Mouse (Mus musculus): ENCODE results near the gene Prr29.

The Prr29 gene

GRCm38 (mm10) chr11:106410011-106410410 is 44.7 kb downstream of the Prr29 start:
- DNase-seq (ENCODE audit: low spot score), result peak; percentile 30

GRCm38 (mm10) chr11:106410507-106410906 is 45.2 kb downstream of the Prr29 start:
- DNase-seq (ENCODE audit: low spot score), result no peak

DNA sequence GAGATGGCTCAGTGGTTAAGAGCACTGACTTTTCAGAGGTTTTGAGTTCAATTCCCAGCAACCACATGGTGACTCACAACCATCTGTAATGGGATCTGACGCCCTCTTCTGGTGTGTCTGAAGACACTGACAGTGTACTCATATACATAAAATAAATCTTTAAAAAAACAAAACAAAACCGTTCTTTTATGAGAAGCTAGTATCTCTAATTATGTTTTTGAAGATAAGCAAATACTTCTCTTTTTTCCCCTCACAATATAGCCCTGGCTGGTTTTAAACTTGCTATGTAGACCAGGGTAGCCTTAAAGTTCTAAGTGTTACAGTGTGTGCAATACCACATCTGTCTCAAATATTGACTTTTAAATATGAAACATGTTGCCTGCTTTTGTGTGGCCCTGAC is 45.9 kb downstream of the Prr29 start:
- DNase-seq (ENCODE audit: low spot score), result no peak

- no peak for DNase-seq (ENCODE audit: low spot score)
Observed at GRCm38 (mm10) chr11:106412641-106413360, 47.5 kb downstream of the Prr29 start.

GRCm38 (mm10) chr11:106416331-106416730 is 51.1 kb downstream of the Prr29 start:
- DNase-seq (ENCODE audit: low spot score), result no peak

GRCm38 (mm10) chr11:106417860-106418259 is 52.6 kb downstream of the Prr29 start:
- DNase-seq (ENCODE audit: low spot score), result no peak

DNA sequence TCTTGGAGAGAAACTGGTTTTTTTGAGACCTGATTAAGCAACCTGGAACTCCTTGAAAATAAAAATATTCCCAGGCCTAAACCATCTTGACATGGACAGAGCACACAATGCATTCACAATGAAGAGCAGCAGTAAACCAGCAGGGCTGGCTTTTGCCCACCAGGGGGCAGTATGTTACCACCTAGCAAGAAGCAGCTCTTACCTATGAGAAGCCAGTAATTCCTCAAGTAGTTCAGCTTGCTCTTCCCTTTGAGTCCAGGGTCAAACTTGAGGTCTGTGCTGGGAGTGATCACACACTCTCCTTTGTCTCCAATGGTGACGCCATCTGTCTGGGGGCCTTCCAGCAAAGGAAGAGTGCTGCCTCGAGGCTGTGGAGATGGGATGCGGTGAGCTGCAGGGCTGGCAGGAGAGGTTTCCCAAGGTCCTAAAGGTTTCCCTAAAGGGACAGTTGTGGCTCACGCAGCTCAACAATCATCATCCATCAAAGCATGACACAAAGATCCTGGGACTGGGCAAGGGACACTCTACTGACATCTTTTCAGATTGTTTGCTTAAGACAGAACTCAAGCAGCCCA is 53.4 kb downstream of the Prr29 start:
- DNase-seq (ENCODE audit: low spot score), result peak; percentile 79

DNA sequence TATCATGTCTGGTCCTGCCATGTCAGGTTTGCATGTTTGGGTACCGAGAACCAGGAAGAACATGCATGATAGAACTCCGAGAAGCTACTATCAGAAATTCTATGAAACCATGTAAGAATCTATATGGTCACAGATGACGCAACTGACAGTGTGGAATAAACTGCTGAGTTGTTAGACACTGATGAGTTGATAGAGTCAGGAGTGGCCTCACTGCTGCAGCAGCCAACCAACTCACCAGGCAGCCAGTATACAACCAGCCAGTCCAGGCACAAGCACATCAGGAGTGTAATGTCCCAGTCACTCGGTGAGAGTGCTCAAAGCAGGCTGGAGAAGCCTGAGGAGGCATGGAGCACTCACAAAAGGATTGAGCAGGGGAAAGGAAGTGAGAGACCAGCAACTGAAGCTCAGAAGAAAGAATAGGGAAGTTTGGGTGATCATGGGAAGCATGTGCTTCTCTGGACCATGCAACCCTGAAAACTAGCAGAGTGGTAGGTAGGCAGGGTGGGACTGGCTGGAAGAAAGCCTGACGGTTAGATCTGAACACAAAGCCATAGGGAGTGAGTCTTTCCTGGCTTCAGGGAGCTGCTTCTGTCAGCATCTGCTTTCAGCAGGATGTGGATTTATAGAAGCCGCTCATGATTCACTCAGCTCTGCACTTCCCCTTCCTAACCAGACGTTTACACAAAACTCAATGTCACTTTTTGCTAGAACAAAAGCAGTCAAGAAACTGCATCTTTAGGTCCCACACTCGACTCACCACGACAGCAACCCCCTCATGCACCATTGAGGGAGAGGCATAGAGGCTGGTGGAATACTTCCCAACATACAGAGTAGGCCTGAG is 54.2 kb downstream of the Prr29 start:
- no peak for DNase-seq (ENCODE audit: low spot score)

DNA sequence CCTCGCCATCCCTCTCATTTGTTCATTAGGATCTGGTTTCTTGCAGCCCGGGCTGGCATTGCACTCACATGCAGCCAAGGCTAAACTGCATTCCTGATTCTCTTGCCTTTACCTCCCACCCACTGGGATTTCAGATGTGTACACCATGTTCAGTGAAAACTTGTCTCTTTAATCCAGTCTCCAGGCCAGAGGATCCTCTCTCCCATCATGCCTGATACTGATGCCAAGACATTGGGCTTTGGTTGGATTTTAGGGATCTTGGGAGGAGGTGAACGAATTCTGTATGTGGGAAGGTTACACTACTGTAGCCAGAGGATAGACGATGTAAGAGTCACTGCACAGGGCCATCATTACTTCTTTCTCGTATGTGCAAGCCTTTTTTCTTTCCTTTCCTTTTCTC is 59.9 kb downstream of the Prr29 start:
- DNase-seq (ENCODE audit: low spot score), result no peak

DNA sequence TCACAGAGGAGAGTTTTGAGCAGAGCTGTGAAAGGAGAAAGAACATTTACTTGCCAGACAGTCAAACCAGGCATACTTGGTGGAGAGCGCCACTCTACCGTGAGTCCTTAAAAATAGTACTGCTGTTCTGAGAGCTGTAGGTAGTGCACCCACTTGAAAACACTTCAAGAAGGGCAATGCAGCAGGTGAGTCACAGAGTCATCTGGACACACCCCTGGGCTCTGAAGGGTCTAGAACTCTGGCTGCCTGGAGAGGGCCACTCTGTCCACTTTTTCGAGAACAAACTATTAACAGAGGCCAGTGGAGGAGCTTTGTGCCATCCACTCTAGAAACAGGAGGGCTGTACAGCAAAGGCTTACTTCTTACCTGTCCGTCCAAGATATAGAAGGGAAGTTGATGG is 61.2 kb downstream of the Prr29 start:
- no peak for DNase-seq (ENCODE audit: low spot score)
